Mouse (Mus musculus) yolk sac, embryonic 10.5 days (tissue): ENCODE measurements at regions not wholly inside any gene's neighbourhood (a gene's known extent, or its start where the extent isn't known, plus 50 kb on each side); places are given as distances from the start of the nearest gene placed in this dataset.

ENCODE experiments used
- DNase-seq: peaks from one replicate; pipeline ENCODE4 v3.0.0-alpha.2; 2017; ENCODE audit warnings: low spot score

GRCm38 (mm10) chr16:93533205-93533604 is 70.7 kb downstream of the Setd4 start:
- DNase-seq: no peak

- no peak for DNase-seq
These were observed 71.9 kb downstream of the Setd4 start for GRCm38 (mm10) chr16:93531937-93532336.

- DNase-seq: no peak
These were observed 81.4 kb downstream of the Setd4 start for GRCm38 (mm10) chr16:93522485-93522884.

- no peak for DNase-seq
These were observed 83.4 kb downstream of the Setd4 start for GRCm38 (mm10) chr16:93520481-93520880.

GRCm38 (mm10) chr16:93518620-93519019 is 85.2 kb downstream of the Setd4 start:
- DNase-seq: no peak

GRCm38 (mm10) chr16:93516793-93517192 is 87.1 kb downstream of the Setd4 start:
- DNase-seq: peak; percentile 32

GRCm38 (mm10) chr16:93515456-93515941 is 88.4 kb downstream of the Setd4 start:
- DNase-seq: no peak

GRCm38 (mm10) chr16:93513616-93514041 is 90.2 kb downstream of the Setd4 start:
- DNase-seq: no peak

GRCm38 (mm10) chr16:93511988-93512387 is 91.9 kb downstream of the Setd4 start:
- no peak for DNase-seq

- no peak for DNase-seq
These were observed 92.3 kb downstream of the Setd4 start for GRCm38 (mm10) chr16:93511517-93511916.

- DNase-seq: no peak
These were observed 105.1 kb downstream of the Setd4 start for GRCm38 (mm10) chr16:93498800-93499199.

- DNase-seq: no peak
These were observed 110.4 kb downstream of the Setd4 start for GRCm38 (mm10) chr16:93493337-93494002.

GRCm38 (mm10) chr16:93486646-93487550 is 117.0 kb downstream of the Setd4 start:
- DNase-seq: no peak

GRCm38 (mm10) chr16:93469957-93470356 is 133.9 kb downstream of the Setd4 start:
- no peak for DNase-seq

- no peak for DNase-seq
These were observed 138.1 kb downstream of the Setd4 start for GRCm38 (mm10) chr16:93465741-93466140.

GRCm38 (mm10) chr16:93464898-93465297 is 139.0 kb downstream of the Setd4 start:
- no peak for DNase-seq

GRCm38 (mm10) chr16:93463405-93463804 is 140.5 kb downstream of the Setd4 start:
- DNase-seq: no peak

GRCm38 (mm10) chr16:93462286-93462610 is 141.6 kb downstream of the Setd4 start:
- DNase-seq: no peak

GRCm38 (mm10) chr16:93461406-93462285 is 142.2 kb downstream of the Setd4 start:
- DNase-seq: no peak

- no peak for DNase-seq
These were observed 144.2 kb downstream of the Setd4 start for GRCm38 (mm10) chr16:93459497-93460240.
